Mouse (Mus musculus) E14TG2a.4 (cell line): ENCODE results near the gene Stx8.

Source experiments
- H3K27me3 ChIP-seq: 2 replicates; pipeline ENCODE4 v1.6.1; 2014; ENCODE audit warnings: low read length, control low read depth; ENCODE audit not compliant: insufficient read depth
- H3K36me3 ChIP-seq: 2 replicates; pipeline ENCODE4 v1.6.1; 2014; ENCODE audit warnings: low read length, control low read depth; ENCODE audit not compliant: insufficient read depth
- H3K4me1 ChIP-seq: replicated peaks from 2 replicates; pipeline ENCODE4 v1.6.1; 2014; ENCODE audit warnings: low read depth, low read length, control low read depth
- H3K4me3 ChIP-seq: replicated peaks from 2 replicates; pipeline ENCODE4 v1.5.1; 2014; ENCODE audit warnings: mild to moderate bottlenecking, low read length
- H3K9me3 ChIP-seq: 2 replicates; pipeline ENCODE4 v1.6.1; 2014; ENCODE audit warnings: low read length, control low read depth
- CTCF ChIP-seq: conservative IDR thresholded peaks from 2 replicates; pipeline ENCODE4 v1.5.1; 2014; ENCODE audit warnings: low read length
- NANOG ChIP-seq: IDR thresholded peaks from 2 replicates; pipeline ENCODE4 v1.6.1; 2014; ENCODE audit warnings: borderline replicate concordance, low read length, mixed read lengths
- POU5F1 ChIP-seq: IDR thresholded peaks from 2 replicates; pipeline ENCODE4 v1.6.1; 2014; ENCODE audit warnings: low read length, borderline replicate concordance

Stx8 gene

DNA sequence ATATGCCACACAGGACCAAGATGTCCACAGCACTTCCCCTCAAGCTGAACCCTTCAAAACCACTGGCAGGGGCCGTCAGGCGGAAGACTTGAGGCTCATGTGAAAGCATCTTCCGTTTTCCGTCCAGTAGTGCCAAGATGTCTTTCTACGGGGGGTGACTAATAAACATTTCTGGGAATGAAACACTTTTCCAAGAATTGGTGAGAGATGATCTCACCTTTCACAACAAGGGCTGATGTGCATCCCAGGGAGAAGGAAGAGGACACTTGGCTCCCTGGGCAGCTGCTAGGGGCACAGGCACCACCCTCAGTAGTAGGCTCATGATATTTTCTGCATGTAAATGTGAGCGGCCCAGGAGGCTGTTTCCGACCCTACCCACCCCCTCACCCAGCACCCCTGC lies 256.2 kb downstream of the Stx8 start:
- Histone ChIP-seq H3K4me3 (no peak overlapping the region), H3K4me1 (peaks cover 21% of the 10 kb centered on the region), H3K36me3 (peaks cover 72% of the 10 kb centered on the region), H3K27me3 (no peaks in the 10 kb centered on the region), H3K9me3 (no peaks in the 10 kb centered on the region)
- no peak for TF ChIP-seq POU5F1
- TF ChIP-seq NANOG: no peak
- TF ChIP-seq CTCF: no peak

DNA sequence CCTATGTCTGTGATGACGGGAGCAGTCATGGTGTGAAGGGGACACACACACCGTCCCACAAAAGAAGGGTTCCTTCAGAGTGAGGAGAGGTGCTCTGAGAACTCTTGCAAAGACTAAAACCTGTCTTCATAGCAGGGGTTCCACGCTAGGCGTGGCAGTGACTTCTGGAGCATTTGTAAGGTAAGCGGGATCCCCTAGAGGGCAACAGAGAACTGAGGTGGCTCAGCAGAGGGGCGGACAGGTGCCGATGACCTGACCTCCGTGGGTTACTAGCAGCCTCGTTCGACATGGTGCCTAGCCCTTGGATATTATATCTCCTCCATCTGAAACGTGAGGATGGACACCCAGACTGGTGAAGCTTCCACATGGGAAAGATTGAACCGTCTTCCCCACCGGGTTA lies 257.1 kb downstream of the Stx8 start:
- Histone ChIP-seq H3K9me3 (no peaks in the 10 kb centered on the region), H3K36me3 (peaks cover 80% of the 10 kb centered on the region), H3K27me3 (no peaks in the 10 kb centered on the region), H3K4me3 (no peak overlapping the region), H3K4me1 (peaks cover 15% of the 10 kb centered on the region; the same call in 1 of the 2 replicates)
- TF ChIP-seq NANOG: no peak
- no peak for TF ChIP-seq POU5F1
- no peak for TF ChIP-seq CTCF

DNA sequence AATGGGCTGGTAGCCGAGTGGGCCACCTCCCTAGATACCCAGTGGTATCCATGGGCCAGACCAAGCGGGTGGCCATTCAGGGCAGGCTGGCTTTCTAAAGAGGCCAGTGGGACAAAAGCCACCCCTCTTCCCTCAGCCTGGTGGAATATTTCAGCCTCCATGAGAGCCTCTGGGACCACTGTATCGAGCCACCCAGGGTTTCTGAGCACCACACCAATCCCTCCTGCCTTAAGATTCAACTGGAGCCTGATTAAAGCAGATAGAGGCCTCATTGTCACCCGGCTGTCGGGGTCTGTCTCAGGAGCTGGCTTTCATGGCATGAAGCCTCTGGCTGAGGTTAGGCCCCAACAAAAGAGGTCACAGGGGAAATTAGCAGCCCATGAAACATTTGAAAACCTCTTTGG lies 260.7 kb downstream of the Stx8 start:
- H3K9me3 ChIP-seq: no peaks in the 10 kb centered on the region
- peaks cover 74% of the 10 kb centered on the region for H3K36me3 ChIP-seq
- H3K4me3 ChIP-seq: no peak overlapping the region
- H3K27me3 ChIP-seq: no peaks in the 10 kb centered on the region
- no peak for TF ChIP-seq POU5F1
- no peak for TF ChIP-seq CTCF
- no peak for TF ChIP-seq NANOG
- peaks cover 2% of the 10 kb centered on the region; the same call in 1 of the 2 replicates for H3K4me1 ChIP-seq

DNA sequence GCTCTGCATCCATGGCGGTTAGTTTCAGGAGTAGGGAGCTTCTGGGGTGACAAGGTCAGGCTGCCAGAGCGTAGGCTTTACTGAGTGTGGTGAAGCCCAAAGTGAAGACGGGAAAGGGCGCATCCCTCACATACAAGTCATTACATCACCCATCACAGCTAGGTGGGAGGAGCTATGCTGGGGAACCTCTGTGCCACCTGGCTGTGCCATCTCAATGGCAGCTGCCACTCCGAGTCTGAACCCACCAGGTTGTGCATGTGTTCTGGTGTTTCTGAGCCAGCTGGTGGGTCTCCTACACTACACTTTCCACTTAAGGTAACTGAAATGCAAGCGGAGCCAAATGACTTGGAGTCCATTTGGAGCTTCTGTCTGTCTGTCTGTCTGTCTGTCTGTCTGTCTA lies 261.8 kb downstream of the Stx8 start:
- Histone ChIP-seq H3K4me1 (peaks cover 2% of the 10 kb centered on the region; the same call in 1 of the 2 replicates), H3K27me3 (no peaks in the 10 kb centered on the region), H3K9me3 (no peaks in the 10 kb centered on the region), H3K36me3 (peaks cover 65% of the 10 kb centered on the region), H3K4me3 (no peak overlapping the region)
- TF ChIP-seq NANOG (no peak), POU5F1 (no peak), CTCF (no peak)

DNA sequence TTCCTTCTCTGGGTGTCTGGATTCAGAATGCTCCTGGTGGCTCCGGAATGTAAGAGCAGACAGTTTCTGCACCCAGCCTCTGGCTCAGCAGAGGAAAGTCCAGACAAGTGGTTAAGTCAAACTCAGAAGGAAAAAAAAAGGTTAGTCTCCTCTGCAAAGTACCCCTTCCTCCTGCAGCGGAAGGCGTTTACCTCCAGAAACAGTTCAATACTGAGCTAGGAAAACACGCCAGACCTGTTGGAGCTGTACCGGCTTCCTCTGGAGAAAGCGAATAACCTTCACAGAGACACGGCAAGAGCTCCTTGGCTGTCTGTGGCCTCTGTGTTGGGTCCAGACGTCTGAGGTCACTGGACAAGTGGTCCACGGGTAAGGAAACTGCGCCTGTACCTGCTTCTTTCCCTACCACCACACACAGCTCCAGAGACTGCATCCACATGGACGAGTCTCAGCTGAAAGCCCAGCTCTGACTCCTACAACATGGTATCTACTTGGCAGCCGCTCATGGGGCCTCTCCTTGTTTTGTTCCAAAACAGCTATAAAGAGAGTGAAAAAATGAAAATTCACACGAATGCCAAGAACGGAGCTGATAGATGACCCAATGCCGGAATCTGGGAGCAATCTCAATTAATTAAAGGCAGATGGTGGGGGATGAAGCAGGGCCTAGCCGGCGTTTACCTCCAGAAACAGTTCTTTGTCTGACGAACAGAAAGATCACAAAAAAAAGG lies 263.1 kb downstream of the Stx8 start:
- H3K4me1 ChIP-seq: peaks cover 2% of the 10 kb centered on the region; the same call in 1 of the 2 replicates
- peaks cover 52% of the 10 kb centered on the region for H3K36me3 ChIP-seq
- H3K4me3 ChIP-seq: no peak overlapping the region
- H3K27me3 ChIP-seq: no peaks in the 10 kb centered on the region
- no peaks in the 10 kb centered on the region for H3K9me3 ChIP-seq
- TF ChIP-seq POU5F1: no peak
- TF ChIP-seq NANOG: no peak
- TF ChIP-seq CTCF: no peak

DNA sequence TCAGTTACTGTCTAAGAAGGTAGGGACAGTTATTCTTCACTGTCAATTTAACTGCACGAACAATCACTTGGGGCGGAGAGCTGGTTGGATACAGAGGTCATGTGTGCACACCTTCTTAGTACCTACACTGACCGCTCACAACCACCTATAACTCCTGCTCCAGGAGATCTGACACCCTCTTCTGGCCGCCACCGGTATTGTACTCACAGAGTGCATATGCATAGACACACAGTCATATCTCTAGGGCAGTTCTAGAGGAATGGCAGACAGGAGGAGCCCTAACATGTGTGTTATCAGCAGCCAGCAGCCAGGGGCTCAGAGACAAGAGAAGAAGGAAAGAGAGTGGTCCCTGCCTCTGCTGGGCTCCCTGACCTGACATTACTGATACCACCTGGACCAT lies 265.6 kb downstream of the Stx8 start:
- peaks cover 50% of the 10 kb centered on the region for H3K36me3 ChIP-seq
- H3K4me1 ChIP-seq: peaks cover 2% of the 10 kb centered on the region; the same call in 1 of the 2 replicates
- H3K9me3 ChIP-seq: no peaks in the 10 kb centered on the region
- H3K27me3 ChIP-seq: no peaks in the 10 kb centered on the region
- TF ChIP-seq NANOG (no peak), POU5F1 (no peak), CTCF (peak; percentile 80)
- H3K4me3 ChIP-seq: no peak overlapping the region

DNA sequence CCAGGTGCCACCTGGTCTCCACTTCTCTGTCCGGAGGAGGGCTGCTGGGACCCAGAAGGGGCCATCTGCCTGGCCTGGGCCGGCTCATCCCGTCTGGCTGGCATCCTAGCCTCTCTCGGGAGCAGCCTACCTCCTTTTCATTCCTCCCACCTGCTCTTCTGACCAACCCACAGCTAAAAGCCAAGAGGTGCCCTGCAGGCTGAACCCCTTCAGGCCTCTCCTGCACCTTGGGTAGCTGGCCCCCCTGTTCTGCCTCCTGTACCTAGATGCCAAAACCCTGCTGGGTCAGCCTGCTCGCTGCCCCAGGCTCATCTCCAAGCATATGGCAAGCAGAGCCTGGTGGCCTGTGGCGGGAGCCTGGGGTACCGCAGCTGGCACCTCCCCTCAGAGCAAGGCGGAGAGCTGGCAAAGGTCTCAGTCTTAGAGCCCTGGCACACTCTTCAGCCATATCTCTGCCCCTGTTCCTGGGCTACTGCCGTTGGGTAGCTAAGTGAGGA lies 267.5 kb downstream of the Stx8 start:
- TF ChIP-seq CTCF: no peak
- TF ChIP-seq POU5F1: no peak
- TF ChIP-seq NANOG: no peak
- Histone ChIP-seq H3K4me3 (no peak overlapping the region), H3K4me1 (peaks cover 4% of the 10 kb centered on the region), H3K36me3 (peaks cover 50% of the 10 kb centered on the region), H3K9me3 (no peaks in the 10 kb centered on the region), H3K27me3 (no peaks in the 10 kb centered on the region)

DNA sequence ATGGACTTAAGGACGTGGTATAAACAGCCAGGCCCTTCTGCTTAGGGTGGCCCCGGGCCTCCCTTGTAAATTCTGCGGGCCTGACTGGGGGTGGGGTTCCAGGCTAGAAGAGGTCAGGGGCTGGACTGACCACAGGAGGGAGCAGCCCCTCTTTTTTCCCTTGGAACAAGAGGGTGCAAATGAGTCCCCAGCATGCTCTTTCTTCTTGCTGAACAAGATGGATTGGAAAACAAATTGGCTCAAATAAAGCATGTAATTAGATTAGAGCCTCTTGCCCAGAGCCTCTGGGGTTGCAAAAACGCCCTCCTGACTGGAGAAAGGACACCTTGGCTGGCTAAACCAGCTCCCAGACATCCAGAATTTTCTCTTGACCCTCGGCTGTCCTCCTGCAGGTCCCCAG lies 273.8 kb downstream of the Stx8 start:
- H3K36me3 ChIP-seq: peaks cover 73% of the 10 kb centered on the region
- H3K4me3 ChIP-seq: no peak overlapping the region
- TF ChIP-seq POU5F1: no peak
- TF ChIP-seq CTCF: no peak
- TF ChIP-seq NANOG: no peak
- no peaks in the 10 kb centered on the region for H3K9me3 ChIP-seq
- no peaks in the 10 kb centered on the region for H3K27me3 ChIP-seq
- peaks cover 28% of the 10 kb centered on the region for H3K4me1 ChIP-seq
